Mouse (Mus musculus) kidney, embryonic 15.5 days (tissue): ENCODE measurements at regions not wholly inside any gene's neighbourhood (a gene's known extent, or its start where the extent isn't known, plus 50 kb on each side); places are given as distances from the start of the nearest gene placed in this dataset.

ENCODE experiments used
- ATAC-seq: fragments of 200-750 bp; cut with Nextera tagmentation; replicated peaks from 2 replicates; pipeline ENCODE4 v1.8.0; 2017; ENCODE audit warnings: moderate TSS enrichment; ENCODE audit not compliant: low FRiP score
- H3K27ac ChIP-seq: fragments of 300-500 bp; sonication (generic); 2 replicates; pipeline ENCODE4 v1.5.1; 2015; ENCODE audit warnings: mild to moderate bottlenecking, inconsistent platforms
- H3K27me3 ChIP-seq: fragments of 300-500 bp; sonication (generic); 2 replicates; pipeline ENCODE4 v1.6.1; 2015; ENCODE audit warnings: inconsistent platforms
- H3K36me3 ChIP-seq: fragments of 300-500 bp; sonication (generic); 2 replicates; pipeline ENCODE4 v1.6.1; 2015; ENCODE audit warnings: inconsistent platforms
- H3K4me1 ChIP-seq: fragments of 300-500 bp; sonication (generic); 2 replicates; pipeline ENCODE4 v1.6.1; 2015; ENCODE audit warnings: inconsistent platforms
- H3K4me2 ChIP-seq: fragments of 300-500 bp; sonication (generic); 2 replicates; pipeline ENCODE4 v1.6.1; 2015; ENCODE audit warnings: moderate library complexity, mild to moderate bottlenecking, inconsistent platforms
- H3K4me3 ChIP-seq: fragments of 300-500 bp; sonication (generic); replicated peaks from 2 replicates; pipeline ENCODE4 v1.5.1; 2015; ENCODE audit warnings: mild to moderate bottlenecking, inconsistent platforms
- H3K9ac ChIP-seq: fragments of 300-500 bp; sonication (generic); 2 replicates; pipeline ENCODE4 v1.6.1; 2015; ENCODE audit warnings: mild to moderate bottlenecking, inconsistent platforms
- H3K9me3 ChIP-seq: fragments of 300-500 bp; sonication (generic); replicated peaks from 2 replicates; pipeline ENCODE4 v1.6.1; 2016; ENCODE audit warnings: inconsistent platforms
- WGBS: fragments of 180-500 bp; shearing (Covaris S2); methylation state at CpG from one replicate; pipeline ENCODE4 v1.1.7; 2015; ENCODE audit warnings: mixed read lengths; 5-methylcytosine and 5-hydroxymethylcytosine counted together

GRCm38 (mm10) chr13:90313209-90313978 lies 224.0 kb upstream of the Xrcc4 start:
- Histone ChIP-seq H3K4me3 (no peak overlapping the region), H3K4me1 (no peaks in the 10 kb centered on the region), H3K4me2 (no peak overlapping the region), H3K9me3 (no peaks in the 10 kb centered on the region), H3K27ac (no peak overlapping the region), H3K36me3 (no peaks in the 10 kb centered on the region), H3K27me3 (no peaks in the 10 kb centered on the region), H3K9ac (no peak overlapping the region)
- ATAC-seq: no peak
- WGBS: 91% methylated on average over 9 of the region's 9 CpGs

GRCm38 (mm10) chr13:90310482-90310881 lies 221.1 kb upstream of the Xrcc4 start:
- Histone ChIP-seq H3K27ac (no peak overlapping the region), H3K36me3 (no peaks in the 10 kb centered on the region), H3K9ac (no peak overlapping the region), H3K4me1 (no peaks in the 10 kb centered on the region), H3K9me3 (no peaks in the 10 kb centered on the region), H3K27me3 (no peaks in the 10 kb centered on the region), H3K4me2 (no peak overlapping the region), H3K4me3 (no peak overlapping the region)
- no peak for ATAC-seq

GRCm38 (mm10) chr13:90300481-90300880 lies 211.1 kb upstream of the Xrcc4 start:
- H3K27me3 ChIP-seq: no peaks in the 10 kb centered on the region
- no peak for ATAC-seq
- no peaks in the 10 kb centered on the region for H3K4me1 ChIP-seq
- H3K27ac ChIP-seq: no peak overlapping the region
- H3K9ac ChIP-seq: no peak overlapping the region
- WGBS: 74% methylated on average over 3 of the region's 3 CpGs
- no peaks in the 10 kb centered on the region for H3K9me3 ChIP-seq
- no peaks in the 10 kb centered on the region for H3K36me3 ChIP-seq
- H3K4me3 ChIP-seq: no peak overlapping the region
- H3K4me2 ChIP-seq: no peak overlapping the region

DNA sequence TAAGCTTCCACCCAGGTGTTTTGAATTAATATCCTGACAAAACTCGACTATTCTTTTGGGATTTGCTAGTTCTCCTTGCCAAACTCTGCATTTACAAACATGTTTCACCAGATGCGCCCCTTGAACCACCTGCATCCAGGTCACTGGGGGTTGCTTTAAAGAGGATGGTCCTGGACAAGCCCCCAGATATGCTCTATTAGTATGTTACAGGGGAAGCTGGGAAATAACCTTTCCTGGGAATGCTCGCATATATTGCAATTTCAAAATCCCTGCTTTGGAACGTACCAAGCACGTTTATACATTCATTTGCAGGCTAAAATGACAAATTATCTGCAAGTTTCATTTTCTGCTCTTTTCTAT lies 205.2 kb upstream of the Xrcc4 start:
- H3K27me3 ChIP-seq: no peaks in the 10 kb centered on the region
- H3K4me1 ChIP-seq: no peaks in the 10 kb centered on the region
- no peak for ATAC-seq
- WGBS: 79% methylated on average over 5 of the region's 5 CpGs
- H3K9ac ChIP-seq: no peak overlapping the region
- H3K4me2 ChIP-seq: no peak overlapping the region
- H3K9me3 ChIP-seq: no peaks in the 10 kb centered on the region
- H3K36me3 ChIP-seq: no peaks in the 10 kb centered on the region
- no peak overlapping the region for H3K4me3 ChIP-seq
- H3K27ac ChIP-seq: no peak overlapping the region

GRCm38 (mm10) chr13:90293697-90294647 lies 204.6 kb upstream of the Xrcc4 start:
- ATAC-seq: no peak
- H3K27me3 ChIP-seq: no peaks in the 10 kb centered on the region
- H3K4me1 ChIP-seq: no peaks in the 10 kb centered on the region
- no peak overlapping the region for H3K4me3 ChIP-seq
- no peaks in the 10 kb centered on the region for H3K36me3 ChIP-seq
- H3K9ac ChIP-seq: no peak overlapping the region
- WGBS: 68% methylated on average over 10 of the region's 10 CpGs
- no peak overlapping the region for H3K27ac ChIP-seq
- H3K4me2 ChIP-seq: no peak overlapping the region
- H3K9me3 ChIP-seq: no peaks in the 10 kb centered on the region

- ATAC-seq: no peak
- Histone ChIP-seq H3K9ac (no peak overlapping the region), H3K4me2 (no peak overlapping the region), H3K36me3 (no peaks in the 10 kb centered on the region), H3K9me3 (no peaks in the 10 kb centered on the region), H3K4me3 (no peak overlapping the region), H3K27ac (no peak overlapping the region), H3K27me3 (no peaks in the 10 kb centered on the region), H3K4me1 (no peaks in the 10 kb centered on the region)
- WGBS: 74% methylated on average over 4 of the region's 4 CpGs
Measured at GRCm38 (mm10) chr13:90292905-90293304, 203.5 kb upstream of the Xrcc4 start.

DNA sequence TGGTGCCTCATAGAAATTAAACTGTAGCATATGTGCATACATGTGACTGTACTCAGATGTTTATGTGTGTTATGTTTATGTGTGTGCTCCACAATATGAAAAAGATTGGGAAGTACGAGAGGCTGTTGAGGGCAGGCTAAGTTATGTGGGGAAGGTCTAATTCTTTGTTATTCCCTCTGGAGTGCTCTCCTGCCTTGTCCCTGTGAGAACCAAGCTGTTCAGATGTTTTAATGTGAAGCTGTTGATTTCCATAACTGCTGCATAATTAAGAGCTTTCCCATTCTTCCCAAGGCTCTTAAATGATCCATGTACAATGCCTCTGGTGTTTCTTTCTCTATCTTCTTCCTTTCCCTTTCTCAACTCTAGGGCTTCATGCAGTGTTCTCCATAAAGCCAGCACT lies 202.7 kb upstream of the Xrcc4 start:
- H3K36me3 ChIP-seq: no peaks in the 10 kb centered on the region
- ATAC-seq: no peak
- no peaks in the 10 kb centered on the region for H3K4me1 ChIP-seq
- no peak overlapping the region for H3K4me2 ChIP-seq
- WGBS: 90% methylated on average over 1 of the region's 1 CpGs
- H3K27ac ChIP-seq: no peak overlapping the region
- H3K27me3 ChIP-seq: no peaks in the 10 kb centered on the region
- H3K4me3 ChIP-seq: no peak overlapping the region
- H3K9me3 ChIP-seq: no peaks in the 10 kb centered on the region
- no peak overlapping the region for H3K9ac ChIP-seq

- no peaks in the 10 kb centered on the region for H3K36me3 ChIP-seq
- no peaks in the 10 kb centered on the region for H3K9me3 ChIP-seq
- no peak for ATAC-seq
- no peak overlapping the region for H3K4me2 ChIP-seq
- H3K4me3 ChIP-seq: no peak overlapping the region
- no peaks in the 10 kb centered on the region for H3K4me1 ChIP-seq
- H3K27ac ChIP-seq: no peak overlapping the region
- no peak overlapping the region for H3K9ac ChIP-seq
- no peaks in the 10 kb centered on the region for H3K27me3 ChIP-seq
Measured at GRCm38 (mm10) chr13:90280976-90281375, 191.6 kb upstream of the Xrcc4 start.

- Histone ChIP-seq H3K9me3 (no peaks in the 10 kb centered on the region), H3K9ac (no peak overlapping the region), H3K27ac (no peak overlapping the region), H3K4me2 (no peak overlapping the region), H3K4me1 (no peaks in the 10 kb centered on the region), H3K4me3 (no peak overlapping the region), H3K27me3 (no peaks in the 10 kb centered on the region), H3K36me3 (no peaks in the 10 kb centered on the region)
- no peak for ATAC-seq
- WGBS: 83% methylated on average over 3 of the region's 3 CpGs
Measured at GRCm38 (mm10) chr13:90279786-90280382, 190.5 kb upstream of the Xrcc4 start.

DNA sequence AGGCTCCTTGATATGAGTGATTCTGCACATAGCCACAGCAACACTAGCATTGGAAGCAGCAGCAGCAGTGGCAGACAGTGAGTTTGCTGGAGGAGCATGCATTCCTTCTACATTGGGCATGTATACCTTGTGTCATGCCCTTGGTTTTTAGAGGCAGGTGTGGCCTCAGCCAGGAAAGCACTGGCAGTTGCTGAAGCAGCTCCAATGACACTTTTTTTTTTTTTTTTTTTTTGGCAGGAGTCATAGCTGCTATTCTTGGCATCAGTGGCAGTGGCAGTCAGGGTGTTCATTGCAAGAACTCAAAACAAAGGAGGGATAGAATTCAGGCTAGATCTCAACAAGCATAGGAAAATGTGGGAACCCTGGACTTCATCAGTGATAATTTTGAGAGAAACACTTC lies 189.9 kb upstream of the Xrcc4 start:
- no peak overlapping the region for H3K9ac ChIP-seq
- no peaks in the 10 kb centered on the region for H3K4me1 ChIP-seq
- H3K9me3 ChIP-seq: no peaks in the 10 kb centered on the region
- H3K27me3 ChIP-seq: no peaks in the 10 kb centered on the region
- H3K4me2 ChIP-seq: no peak overlapping the region
- no peaks in the 10 kb centered on the region for H3K36me3 ChIP-seq
- ATAC-seq: no peak
- no peak overlapping the region for H3K27ac ChIP-seq
- H3K4me3 ChIP-seq: no peak overlapping the region

DNA sequence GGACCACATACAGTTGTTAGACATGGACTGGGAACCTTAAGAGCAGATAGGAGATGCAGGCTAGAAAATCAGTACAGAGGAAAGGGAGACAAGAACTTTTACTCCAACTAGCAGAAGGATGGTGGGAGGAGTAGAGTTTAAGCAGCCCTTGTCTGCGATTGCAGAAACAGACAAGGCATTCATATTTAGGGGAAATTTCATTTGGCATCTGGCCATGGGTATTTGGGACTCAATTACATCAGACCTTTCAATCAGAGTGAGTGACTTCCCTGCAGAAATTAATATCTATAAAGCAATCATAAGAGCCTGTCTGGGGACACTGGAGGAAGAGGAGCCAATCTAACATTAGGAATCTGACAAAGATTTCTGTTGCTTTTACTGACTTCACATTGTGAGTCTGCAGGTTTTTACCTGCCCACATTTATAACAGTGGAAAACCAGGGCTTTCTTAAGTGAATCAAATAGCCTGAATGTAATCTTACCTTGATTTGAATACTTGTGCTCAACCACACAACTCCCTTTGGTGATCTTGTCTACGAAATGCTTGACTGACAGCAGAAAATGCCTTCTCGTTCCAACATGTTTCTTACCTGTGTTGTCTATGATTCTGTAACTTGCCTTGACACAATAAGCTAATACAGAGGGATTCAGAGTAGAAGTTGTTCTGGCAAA lies 169.8 kb upstream of the Xrcc4 start:
- ATAC-seq: no peak
- WGBS: 89% methylated on average over 3 of the region's 3 CpGs

GRCm38 (mm10) chr13:90252981-90253380 lies 163.6 kb upstream of the Xrcc4 start:
- no peak overlapping the region for H3K9ac ChIP-seq
- no peaks in the 10 kb centered on the region for H3K4me1 ChIP-seq
- 8% methylated on average over 1 of the region's 1 CpGs for WGBS
- no peak overlapping the region for H3K4me2 ChIP-seq
- no peaks in the 10 kb centered on the region for H3K36me3 ChIP-seq
- H3K9me3 ChIP-seq: no peaks in the 10 kb centered on the region
- H3K27ac ChIP-seq: no peak overlapping the region
- H3K4me3 ChIP-seq: no peak overlapping the region
- no peaks in the 10 kb centered on the region for H3K27me3 ChIP-seq
- no peak for ATAC-seq

More for the DNA sequence above, 169.8 kb upstream of the Xrcc4 start:
- no peak overlapping the region for H3K9ac ChIP-seq
- no peak overlapping the region for H3K4me3 ChIP-seq
- no peaks in the 10 kb centered on the region for H3K36me3 ChIP-seq
- H3K4me1 ChIP-seq: no peaks in the 10 kb centered on the region
- no peaks in the 10 kb centered on the region for H3K9me3 ChIP-seq
- H3K27ac ChIP-seq: no peak overlapping the region
- no peaks in the 10 kb centered on the region for H3K27me3 ChIP-seq
- H3K4me2 ChIP-seq: no peak overlapping the region
